8 mouse cellular contexts compared by ENCODE assay signal in genomic region chr5:57719594-57720185, GRCm38 (mm10). TPM values are rescaled to one million over a fixed set of nuclear protein-coding genes. Genes with fewer than 3 reads are reported as not detected.
DNase-seq lines count a peak whose midpoint lies in the region; ATAC-seq and TF ChIP-seq lines count a peak whose summit lies in the region.

No protein-coding gene starts in this region.

- no peak for TF ChIP-seq EP300 in liver, postnatal 0 days (IDR thresholded peaks at IDR 0.05; ENCODE audit: low read depth)

- TF ChIP-seq CTCF in liver, postnatal 0 days (IDR thresholded peaks at IDR 0.05; ENCODE audit: low read depth) = peak; percentile 56

- no peaks in the 10 kb centered on the region for H3K36me3 ChIP-seq in neural tube, embryonic 11.5 days (ENCODE audit: control insufficient read depth, insufficient read depth, low read length)
- no peaks in the 10 kb centered on the region for H3K36me3 ChIP-seq in embryonic facial prominence, embryonic 12.5 days
- peaks cover 5% of the 10 kb centered on the region; the same call in 1 of the 2 replicates for H3K36me3 ChIP-seq in heart, embryonic 12.5 days
- H3K36me3 ChIP-seq in liver, postnatal 0 days (replicated peaks; ENCODE audit: insufficient read depth, low read length) = no peaks in the 10 kb centered on the region

- no peak overlapping the region for H3K27ac ChIP-seq in neural tube, embryonic 11.5 days (ENCODE audit: low read depth, low read length)
- H3K27ac ChIP-seq in embryonic facial prominence, embryonic 12.5 days = no peak overlapping the region
- peak overlapping the region; percentile 99 for H3K27ac ChIP-seq in heart, embryonic 12.5 days (ENCODE audit: poor library complexity, severe bottlenecking)
- no peak overlapping the region for H3K27ac ChIP-seq in liver, postnatal 0 days (ENCODE audit: low read depth)

- peak overlapping the region; percentile 98 for H3K4me2 ChIP-seq in neural tube, embryonic 11.5 days (ENCODE audit: low read depth)
- H3K4me2 ChIP-seq in embryonic facial prominence, embryonic 12.5 days (replicated peaks) = peak overlapping the region; percentile 87
- H3K4me2 ChIP-seq in heart, embryonic 12.5 days = peak overlapping the region; percentile 87
- peak overlapping the region; percentile 95 for H3K4me2 ChIP-seq in liver, postnatal 0 days (ENCODE audit: low read depth, low read length)

- H3K9me3 ChIP-seq in neural tube, embryonic 11.5 days (ENCODE audit: control insufficient read depth, low read length) = no peaks in the 10 kb centered on the region
- H3K9me3 ChIP-seq in embryonic facial prominence, embryonic 12.5 days = no peaks in the 10 kb centered on the region
- no peaks in the 10 kb centered on the region for H3K9me3 ChIP-seq in heart, embryonic 12.5 days (replicated peaks)
- no peaks in the 10 kb centered on the region for H3K9me3 ChIP-seq in liver, postnatal 0 days (ENCODE audit: low read length)

- peaks cover 8% of the 10 kb centered on the region; the same call in 1 of the 2 replicates for H3K4me1 ChIP-seq in neural tube, embryonic 11.5 days (ENCODE audit: control insufficient read depth, insufficient read depth, low read length)
- peaks cover 24% of the 10 kb centered on the region for H3K4me1 ChIP-seq in embryonic facial prominence, embryonic 12.5 days
- no peaks in the 10 kb centered on the region for H3K4me1 ChIP-seq in heart, embryonic 12.5 days (replicated peaks)
- H3K4me1 ChIP-seq in liver, postnatal 0 days (ENCODE audit: insufficient read depth) = peaks cover 36% of the 10 kb centered on the region

- ATAC-seq in neural tube, embryonic 11.5 days (ENCODE audit: insufficient read depth, low FRiP score, low TSS enrichment) = no peak
- ATAC-seq in embryonic facial prominence, embryonic 12.5 days (ENCODE audit: insufficient number of reproducible peaks, insufficient read depth, low FRiP score, low TSS enrichment) = no peak
- ATAC-seq in heart, embryonic 12.5 days (ENCODE audit: insufficient number of reproducible peaks, low FRiP score) = no peak
- ATAC-seq in liver, postnatal 0 days = no peak

- peak overlapping the region; percentile 60 for H3K4me3 ChIP-seq in neural tube, embryonic 11.5 days (ENCODE audit: low read depth, low read length)
- peak overlapping the region; percentile 64 for H3K4me3 ChIP-seq in embryonic facial prominence, embryonic 12.5 days
- H3K4me3 ChIP-seq in heart, embryonic 12.5 days = peak overlapping the region; percentile 77
- H3K4me3 ChIP-seq in liver, postnatal 0 days (ENCODE audit: low read depth, low read length) = peak overlapping the region; percentile 59

- under 1% methylated on average over 59 of the region's 59 CpGs for WGBS in neural tube, embryonic 11.5 days
- WGBS in embryonic facial prominence, embryonic 12.5 days = under 1% methylated on average over 59 of the region's 59 CpGs
- under 1% methylated on average over 59 of the region's 59 CpGs for WGBS in heart, embryonic 12.5 days
- under 1% methylated on average over 59 of the region's 59 CpGs for WGBS in liver, postnatal 0 days (ENCODE audit: insufficient replicate concordance)

- H3K9ac ChIP-seq in neural tube, embryonic 11.5 days (ENCODE audit: low read length) = peak overlapping the region; percentile 65
- H3K9ac ChIP-seq in embryonic facial prominence, embryonic 12.5 days = peak overlapping the region; percentile 71
- peak overlapping the region; percentile 87 for H3K9ac ChIP-seq in heart, embryonic 12.5 days
- H3K9ac ChIP-seq in liver, postnatal 0 days (replicated peaks) = 0 out of 2 replicates have a peak overlapping the region, but pooled peaks have one; percentile 18

- H3K27me3 ChIP-seq in neural tube, embryonic 11.5 days (ENCODE audit: control insufficient read depth, insufficient read depth, low read length) = peaks cover 24% of the 10 kb centered on the region
- 0 out of 2 replicates have a peak, but pooled peaks cover 12% of the 10 kb centered on the region for H3K27me3 ChIP-seq in embryonic facial prominence, embryonic 12.5 days
- H3K27me3 ChIP-seq in heart, embryonic 12.5 days (replicated peaks) = no peaks in the 10 kb centered on the region
- H3K27me3 ChIP-seq in liver, postnatal 0 days (ENCODE audit: insufficient read depth, low read length) = peaks cover 72% of the 10 kb centered on the region

- peak; percentile 78 for DNase-seq in neural tube, embryonic 11.5 days (ENCODE audit: low spot score)
- no peak for DNase-seq in neural tube, embryonic 10.5 days (ENCODE audit: extremely low spot score, low spot score)
- DNase-seq in kidney, postnatal 10 days = peak; percentile 76
- peak; percentile 53 for DNase-seq in liver, postnatal 0 days
- peak; percentile 51 for DNase-seq in ovary, postnatal 14 days (ENCODE audit: low spot score)
- DNase-seq in urinary bladder, postnatal 36 days (ENCODE audit: low spot score in 2 of 2) = peak; percentile 64 to 65

RNA-seq across cellular contexts. Expression of gene Pcdh7, which starts 1.9 kb away (rescaled TPM):
- polyA plus RNA-seq in neural tube, embryonic 11.5 days (2014; fragmentation: Nextera tagmentation; extraction: Ambion mirVana) = 6.9 and 8.6 TPM in 2 replicates
- polyA plus RNA-seq in embryonic facial prominence, embryonic 12.5 days (2016; fragmentation: Nextera tagmentation; extraction: Ambion mirVana) = 14.2 and 14.9 TPM in 2 replicates
- 25.9 TPM in 2 replicates for polyA plus RNA-seq in heart, embryonic 12.5 days (2016; fragmentation: Nextera tagmentation; extraction: Ambion mirVana)
- 0.37 and 0.38 TPM in 2 replicates for polyA plus RNA-seq in liver, postnatal 0 days (2015; fragmentation: Nextera tagmentation; extraction: Ambion mirVana)

Comparison
In these comparisons a context has a peak if more than half of its experiments do, and no peak if none do; other contexts are left out.
1. H3K9ac ChIP-seq: peak in every context shown above with its lines; median percentile 87 in heart, embryonic 12.5 days; 71 in embryonic facial prominence, embryonic 12.5 days; 65 in neural tube, embryonic 11.5 days; 18 in liver, postnatal 0 days.